Mouse (Mus musculus) heart, postnatal 36 days (tissue): ENCODE data around the gene Olfr643. TPM values are rescaled to one million over a fixed set of nuclear protein-coding genes. Genes with fewer than 3 reads are reported as not detected.

Source experiments
- DNase-seq, 2 experiments: peaks; one replicate each; pipeline ENCODE4 v3.0.0; 2021 to 2022
- intact Hi-C: fragments of 180-260 bp; cut with DNase I; formaldehyde crosslinking; loops from one replicate; pipeline ENCODE4 v1.15.1; 2025
- total RNA-seq, 2 experiments: library from RNA; stranded (reverse); gene quantifications; 2 replicates each; pipeline ENCODE4 v1.2.3; 2021

Gene Olfr643
- not detected for total RNA-seq

GRCm38 (mm10) chr7:104137305-104137704, at the start of gene Olfr643:
Gene Olfr643, minus strand, starts transcription at chr7:104137405.
- intact Hi-C loops = no loop called here

GRCm38 (mm10) chr7:104183292-104183691, 46.1 kb upstream of the Olfr643 start, which contains the start of gene Olfr648:
Gene Olfr648, minus strand, starts transcription at chr7:104183392.
- DNase-seq = no peak
- intact Hi-C loops = no loop called here

More at GRCm38 (mm10) chr7:104137305-104137704, at the start of gene Olfr643:
- no peak for DNase-seq

GRCm38 (mm10) chr7:104179074-104179473, 41.9 kb upstream of the Olfr643 start:
- no peak for DNase-seq
- intact Hi-C loops = no loop called here

GRCm38 (mm10) chr7:104178422-104179054, 41.3 kb upstream of the Olfr643 start:
- intact Hi-C loops = no loop called here
- no peak for DNase-seq

- intact Hi-C loops = no loop called here
- no peak for DNase-seq
Observed at GRCm38 (mm10) chr7:104175085-104175484, 37.9 kb upstream of the Olfr643 start.

GRCm38 (mm10) chr7:104169634-104170204, 32.5 kb upstream of the Olfr643 start:
- no peak for DNase-seq
- intact Hi-C loops = no loop called here

GRCm38 (mm10) chr7:104167105-104167504, 29.9 kb upstream of the Olfr643 start:
- intact Hi-C loops = no loop called here
- DNase-seq = no peak

- intact Hi-C loops = no loop called here
- DNase-seq = no peak
Observed at GRCm38 (mm10) chr7:104150456-104150855, 13.3 kb upstream of the Olfr643 start, which contains the start of gene Ubqlnl. Gene Ubqlnl, minus strand, starts transcription at chr7:104150556.

GRCm38 (mm10) chr7:104143179-104143578, 6.0 kb upstream of the Olfr643 start, which contains the start of gene Ubqln3:
Gene Ubqln3, minus strand, starts transcription at chr7:104143279.
- no peak for DNase-seq
- intact Hi-C loops = no loop called here

GRCm38 (mm10) chr7:104129726-104130125, 7.5 kb downstream of the Olfr643 start, which contains the start of gene Ubqln5:
Gene Ubqln5, minus strand, starts transcription at chr7:104129826.
- no peak for DNase-seq
- intact Hi-C loops = no loop called here

GRCm38 (mm10) chr7:104104757-104104972, 32.5 kb downstream of the Olfr643 start, which contains the start of gene Olfr646:
Gene Olfr646, plus strand, starts transcription at chr7:104104873.
- intact Hi-C loops = no loop called here
- DNase-seq = no peak

GRCm38 (mm10) chr7:104103913-104104756, 33.1 kb downstream of the Olfr643 start:
- intact Hi-C loops = no loop called here
- no peak for DNase-seq

GRCm38 (mm10) chr7:104085365-104085764, 51.8 kb downstream of the Olfr643 start, which contains the start of gene Olfr645:
Gene Olfr645, minus strand, starts transcription at chr7:104085465.
- DNase-seq = no peak
- intact Hi-C loops = no loop called here

GRCm38 (mm10) chr7:104071769-104072168, 65.4 kb downstream of the Olfr643 start, which contains the start of gene Olfr644:
Gene Olfr644, minus strand, starts transcription at chr7:104071869.
- intact Hi-C loops = no loop called here
- no peak for DNase-seq

- no peak for DNase-seq
- intact Hi-C loops = no loop called here
Observed at GRCm38 (mm10) chr7:104061345-104061744, 75.9 kb downstream of the Olfr643 start, which contains the start of gene 4930516K23Rik. Gene 4930516K23Rik, minus strand, starts transcription at chr7:104061445.

GRCm38 (mm10) chr7:104059215-104059614, 78.0 kb downstream of the Olfr643 start:
- intact Hi-C loops = no loop called here
- no peak for DNase-seq

- intact Hi-C loops = no loop called here
Observed at GRCm38 (mm10) chr7:104052566-104052965, 84.6 kb downstream of the Olfr643 start, which contains the start of gene Olfr642. Gene Olfr642, minus strand, starts transcription at chr7:104052666.

GRCm38 (mm10) chr7:104050745-104051144, 86.5 kb downstream of the Olfr643 start:
- intact Hi-C loops = no loop called here
- DNase-seq = no peak

More at GRCm38 (mm10) chr7:104052566-104052965, 84.6 kb downstream of the Olfr643 start, which contains the start of gene Olfr642:
- DNase-seq = no peak

- intact Hi-C loops = no loop called here
- no peak for DNase-seq
Observed at GRCm38 (mm10) chr7:104035145-104035544, 102.1 kb downstream of the Olfr643 start, which contains the start of gene Olfr641. Gene Olfr641, plus strand, starts transcription at chr7:104035445.

- intact Hi-C loops = no loop called here
- no peak for DNase-seq
Observed at GRCm38 (mm10) chr7:104026978-104027377, 110.2 kb downstream of the Olfr643 start.

GRCm38 (mm10) chr7:104025473-104025872, 111.7 kb downstream of the Olfr643 start, which contains the start of gene Olfr640:
Gene Olfr640, minus strand, starts transcription at chr7:104025573.
- no peak for DNase-seq
- intact Hi-C loops = no loop called here
